Mouse (Mus musculus): Measurements from ENCODE around the gene Dzip1.

The Dzip1 gene

GRCm38 (mm10) chr14:118924673-118925615 is at the start of gene Dzip1:
Dzip1 (minus strand) TSS chr14:118925460.
- peak; percentile 55 to 59 for DNase-seq

GRCm38 (mm10) chr14:118972268-118972667 is 47.0 kb upstream of the Dzip1 start:
- DNase-seq: no peak

- no peak for DNase-seq
Measured at GRCm38 (mm10) chr14:118967646-118968045, 42.4 kb upstream of the Dzip1 start.

- DNase-seq: no peak
Measured at GRCm38 (mm10) chr14:118965356-118966000, 40.2 kb upstream of the Dzip1 start.

GRCm38 (mm10) chr14:118958010-118958409 is 32.8 kb upstream of the Dzip1 start:
- no peak for DNase-seq

DNA sequence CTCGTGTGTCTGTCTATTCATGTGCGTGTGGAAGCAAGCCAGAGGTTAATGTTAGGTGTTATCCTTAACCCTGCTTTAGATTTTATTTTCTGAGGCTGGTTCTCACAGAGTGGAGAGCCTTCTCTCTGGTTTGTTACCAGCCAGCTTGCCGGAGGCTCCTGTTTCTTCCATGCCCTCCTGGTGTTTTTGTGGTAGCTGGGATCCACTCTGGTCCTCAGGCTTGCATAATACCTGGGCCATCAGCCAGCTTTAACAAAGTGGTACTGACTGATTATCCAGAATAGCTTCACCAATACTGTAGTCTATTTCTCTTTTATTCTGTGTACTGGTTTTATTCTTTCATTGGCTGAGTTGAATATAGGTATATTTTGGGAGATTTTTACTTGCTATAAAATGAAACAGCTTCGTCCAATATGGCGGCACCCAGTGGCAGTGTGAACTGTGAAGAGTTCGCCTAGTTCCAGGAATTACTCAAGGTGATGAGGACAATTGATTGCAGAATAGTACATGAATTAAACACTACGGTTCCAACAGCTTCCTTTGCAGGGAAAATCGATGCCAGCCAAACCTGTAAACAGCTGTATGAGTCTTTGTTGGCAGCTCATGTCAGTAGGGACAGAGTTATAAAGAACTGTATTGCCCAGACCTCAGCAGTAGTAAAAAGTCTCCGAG is 26.8 kb upstream of the Dzip1 start:
- peak; percentile 45 to 69 for DNase-seq

- peak in 1 of 2 experiments; percentile 42 for DNase-seq
Measured at GRCm38 (mm10) chr14:118948841-118949240, 23.6 kb upstream of the Dzip1 start.

GRCm38 (mm10) chr14:118944702-118945101 is 19.4 kb upstream of the Dzip1 start:
- no peak for DNase-seq

DNA sequence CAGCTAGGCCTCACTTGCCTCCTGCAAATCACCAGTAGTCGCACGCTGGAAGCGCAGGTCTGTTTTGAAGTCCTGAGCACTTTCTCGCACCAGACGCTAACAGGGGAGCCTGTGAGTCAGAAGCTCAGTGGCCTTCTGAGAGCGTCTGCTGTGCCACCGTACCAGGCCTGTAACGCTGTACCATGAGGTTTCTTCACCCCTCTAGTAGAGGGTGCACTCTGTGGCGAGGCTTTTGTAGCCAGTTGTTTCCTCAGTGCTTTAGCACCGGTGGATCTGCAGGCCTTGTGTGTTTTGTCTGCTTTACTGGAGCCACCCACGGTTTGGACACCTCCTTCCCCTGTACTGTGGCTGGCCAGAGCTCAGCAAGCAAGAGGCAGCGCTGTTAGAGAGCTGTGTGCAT is 16.8 kb upstream of the Dzip1 start:
- DNase-seq: no peak

- DNase-seq: no peak
Measured at GRCm38 (mm10) chr14:118940796-118941495, 15.7 kb upstream of the Dzip1 start.

- DNase-seq: peak; percentile 6 to 50
Measured at GRCm38 (mm10) chr14:118938551-118938950, 13.3 kb upstream of the Dzip1 start.

- peak; percentile 100 for DNase-seq
Measured at GRCm38 (mm10) chr14:118937533-118938492, 12.6 kb upstream of the Dzip1 start, which contains the start of gene Dnajc3. Dnajc3 (plus strand) TSS chr14:118937976.

- no peak for DNase-seq
Measured at GRCm38 (mm10) chr14:118936952-118937351, 11.7 kb upstream of the Dzip1 start.

DNA sequence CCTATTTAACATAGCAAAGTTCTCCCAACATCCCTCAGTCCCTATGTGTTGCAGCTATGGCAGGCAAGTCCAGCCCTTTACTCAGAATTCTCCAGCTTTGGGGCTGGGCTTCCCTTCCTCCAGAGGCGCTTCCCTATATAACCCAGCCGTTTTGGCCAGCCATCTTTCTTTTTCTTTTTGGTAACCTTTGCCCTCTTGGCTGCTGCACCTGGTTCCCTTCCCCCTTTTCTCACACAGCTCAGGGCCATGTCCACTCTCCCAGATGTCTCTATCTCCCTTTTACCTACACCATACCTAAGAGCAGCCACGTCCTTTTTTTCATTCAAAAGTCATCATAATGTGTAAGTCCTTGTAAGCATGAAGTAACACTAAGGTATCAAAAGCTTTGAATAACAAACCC is 11.0 kb upstream of the Dzip1 start:
- DNase-seq: no peak

GRCm38 (mm10) chr14:118934686-118935085 is 9.4 kb upstream of the Dzip1 start:
- DNase-seq: no peak

- no peak for DNase-seq
Measured at GRCm38 (mm10) chr14:118932956-118933355, 7.7 kb upstream of the Dzip1 start.

- no peak for DNase-seq
Measured at GRCm38 (mm10) chr14:118931181-118931580, 5.9 kb upstream of the Dzip1 start.

- DNase-seq: no peak
Measured at GRCm38 (mm10) chr14:118930777-118931176, 5.5 kb upstream of the Dzip1 start.

DNA sequence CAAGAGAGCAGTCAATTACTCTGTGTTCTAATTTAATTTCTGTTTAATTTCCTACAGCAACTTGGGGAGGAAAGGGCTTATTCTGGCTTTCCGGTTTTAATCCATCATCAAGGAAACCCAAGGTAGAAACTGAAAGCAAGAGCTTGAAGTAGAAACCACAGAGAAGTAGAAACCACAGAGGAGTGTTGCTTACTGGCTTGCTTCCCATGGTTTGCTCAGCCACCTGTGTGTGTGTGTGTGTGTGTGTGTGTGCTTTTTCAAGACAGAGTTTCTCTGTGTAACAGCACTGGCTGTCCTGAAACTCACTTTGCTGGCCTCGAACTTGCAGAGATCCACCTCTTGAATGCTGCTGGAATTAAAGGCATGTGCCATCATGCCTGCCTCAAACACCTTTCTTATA is 4.5 kb upstream of the Dzip1 start:
- peak; percentile 43 to 60 for DNase-seq

DNA sequence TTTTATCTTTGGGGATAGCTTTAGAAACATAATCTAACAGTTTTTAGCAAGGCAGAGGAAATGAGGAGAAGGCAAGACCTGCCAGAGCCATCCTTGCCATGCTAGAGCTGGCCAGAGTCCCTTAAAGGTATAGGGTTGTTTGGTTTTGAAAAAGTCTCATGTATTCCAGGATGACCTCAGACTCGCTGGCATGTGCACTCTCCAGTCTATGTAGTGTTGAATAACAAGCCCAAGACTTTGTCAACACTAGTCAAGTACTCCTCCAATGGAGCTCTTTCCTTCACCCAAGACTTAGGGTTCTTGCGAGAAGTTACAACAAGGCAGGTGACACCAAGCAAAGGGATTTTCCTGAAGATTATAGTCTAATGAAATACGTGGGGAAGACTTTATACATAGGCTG is 3.3 kb upstream of the Dzip1 start:
- peak; percentile 53 to 68 for DNase-seq

DNA sequence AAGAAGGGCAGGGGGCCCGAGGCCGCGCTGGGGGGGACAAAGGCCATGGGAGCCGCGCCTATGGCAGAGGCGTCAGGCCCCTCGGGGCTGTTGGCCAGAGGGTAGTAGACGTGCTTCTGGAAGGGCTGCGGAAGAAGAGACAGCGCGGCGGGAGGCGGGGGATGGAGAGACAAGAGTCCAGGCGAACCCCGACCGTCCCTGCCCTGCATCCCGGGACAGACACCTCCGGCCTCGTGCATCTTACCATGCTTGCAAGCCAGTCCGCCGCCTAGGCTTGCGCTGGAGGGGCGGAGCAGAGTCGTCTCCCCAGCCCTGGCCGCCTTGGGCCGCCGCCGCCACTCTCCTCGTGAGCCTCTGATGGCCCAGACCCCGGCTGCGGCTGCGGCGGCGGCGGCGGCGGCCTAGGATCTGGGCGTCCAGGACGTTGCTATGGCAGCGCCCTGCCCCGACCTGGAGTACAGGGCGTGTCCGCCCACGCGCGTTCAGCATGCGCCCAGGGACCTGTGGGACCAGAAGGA is 2.5 kb downstream of the Dzip1 start:
- DNase-seq: peak; percentile 55 to 78
